9 mouse cellular contexts compared by ENCODE assay signal in genomic region chr11:96319910-96320309, GRCm38 (mm10). TPM values are rescaled to one million over a fixed set of nuclear protein-coding genes. Genes with fewer than 3 reads are reported as not detected.
DNase-seq lines count a peak whose midpoint lies in the region; ATAC-seq and TF ChIP-seq lines count a peak whose summit lies in the region.
"Had no signal": no experiment of that assay in that cellular context is flagged by ENCODE, and none has a peak within 500 bp of the region (broad histone marks: within the 10 kb centered on the region; RNA-seq: fewer than 3 reads in every experiment).

No protein-coding gene starts in this region.

- peaks cover 17% of the 10 kb centered on the region for H3K27me3 ChIP-seq in heart, adult 2 months (ENCODE audit: control insufficient read depth, insufficient read depth, low read length)
- no peaks in the 10 kb centered on the region for H3K27me3 ChIP-seq in kidney, embryonic 16.5 days (ENCODE audit: insufficient read depth, low read length)

- no peaks in the 10 kb centered on the region for H3K79me2 ChIP-seq in heart, adult 2 months (replicated peaks; ENCODE audit: control insufficient read depth, insufficient read depth, low read length)

- no peak overlapping the region; the same call in 1 of the 2 replicates for H3K27ac ChIP-seq in heart, adult 2 months
- peak overlapping the region; percentile 99 for H3K27ac ChIP-seq in kidney, embryonic 16.5 days (ENCODE audit: low read length)

- no peak for TF ChIP-seq POLR2A in heart, adult 2 months (IDR thresholded peaks at IDR 0.05; ENCODE audit: insufficient read depth, low read depth, low read length)

- intact Hi-C loops in heart, adult 2 months (cut with DNase I) = no loop called here
- intact Hi-C loops in heart, postnatal 36 days (cut with DNase I) = no loop called here

- H3K4me1 ChIP-seq in heart, adult 2 months (ENCODE audit: control insufficient read depth, insufficient read depth, low read length) = no peaks in the 10 kb centered on the region
- peaks cover 75% of the 10 kb centered on the region for H3K4me1 ChIP-seq in kidney, embryonic 16.5 days (ENCODE audit: insufficient read depth, low read length)

- no peaks in the 10 kb centered on the region for H3K9me3 ChIP-seq in kidney, embryonic 16.5 days (ENCODE audit: low read length)

- H3K4me3 ChIP-seq in heart, adult 2 months = peak overlapping the region; percentile 51
- H3K4me3 ChIP-seq in kidney, embryonic 16.5 days (ENCODE audit: low read length) = peak overlapping the region; percentile 71
- H3K4me3 ChIP-seq: erythroblast, embryonic 14.5 days had no signal

- peak; percentile 20 to 31 for DNase-seq in heart, adult 2 months
- no peak for DNase-seq in heart, postnatal 36 days
- DNase-seq in yolk sac, embryonic 10.5 days (ENCODE audit: low spot score) = no peak
- DNase-seq in gastrocnemius, postnatal 10 days = no peak
- no peak for DNase-seq in cerebellum, postnatal 10 days

- TF ChIP-seq CTCF in heart, adult 2 months (IDR thresholded peaks at IDR 0.05) = no peak

- peak overlapping the region; percentile 90 for H3K4me2 ChIP-seq in kidney, embryonic 16.5 days (replicated peaks; ENCODE audit: low read depth, low read length)

- ATAC-seq in common myeloid progenitor, adult 5-6 weeks (replicated peaks; ENCODE audit: low read depth, poor library complexity, severe bottlenecking) = peak; percentile 26
- peak; percentile 5; the same call in 1 of the 2 replicates for ATAC-seq in kidney, embryonic 16.5 days (ENCODE audit: low FRiP score, low TSS enrichment)
- ATAC-seq in megakaryocyte progenitor cell, adult 5-6 weeks (replicated peaks; ENCODE audit: poor library complexity) = peak; percentile 62

- 5% methylated on average over 29 of the region's 29 CpGs for WGBS in heart, adult 2 months
- 1% methylated on average over 29 of the region's 29 CpGs for WGBS in kidney, embryonic 16.5 days

- H3K9ac ChIP-seq in heart, adult 2 months (ENCODE audit: low read depth, low read length) = peak overlapping the region; percentile 52
- H3K9ac ChIP-seq in kidney, embryonic 16.5 days (replicated peaks; ENCODE audit: low read length) = peak overlapping the region; percentile 90

- no peaks in the 10 kb centered on the region for H3K36me3 ChIP-seq in heart, adult 2 months (ENCODE audit: control insufficient read depth, insufficient read depth, low read length)
- 0 out of 2 replicates have a peak, but pooled peaks cover 2% of the 10 kb centered on the region for H3K36me3 ChIP-seq in kidney, embryonic 16.5 days (ENCODE audit: insufficient read depth, low read length)

- no peak for TF ChIP-seq EP300 in heart, adult 2 months (IDR thresholded peaks at IDR 0.05; ENCODE audit: insufficient read depth, low read depth, low read length)

RNA-seq across cellular contexts. Expression of gene Hoxb4, which starts 1.8 kb away (rescaled TPM):
- under 1 TPM; 0.63 to 0.75 TPM for total RNA-seq in heart, adult 2 months (2021)
- 1.00 and 1.1 TPM in 2 replicates for polyA plus RNA-seq in heart, adult 2 months (2012; rRNA removed)
- under 1 TPM; 0.51 to 0.53 TPM for total RNA-seq in heart, postnatal 36 days (2021)
- total RNA-seq in common myeloid progenitor, adult 5-6 weeks (2017) = 1.1 and 2.8 TPM in 2 replicates
- polyA plus RNA-seq in kidney, embryonic 16.5 days (2015; fragmentation: Nextera tagmentation; extraction: Ambion mirVana) = 4.1 and 6.2 TPM in 2 replicates
- 1.7 and 2.7 TPM in 2 replicates for total RNA-seq in megakaryocyte progenitor cell, adult 5-6 weeks (2015)
- 1.5 and 2.2 TPM in 2 replicates for total RNA-seq in megakaryocyte progenitor cell, adult 5-6 weeks (2017)
- 1 to 10 TPM in 1 of 2 experiments, under 1 TPM in 1; 0.45 to 1.1 TPM for total RNA-seq in gastrocnemius, postnatal 10 days (2021)
- polyA plus RNA-seq: erythroblast, embryonic 14.5 days had no signal

RNA-seq across cellular contexts. Expression of gene Hoxb3, which starts 3.2 kb away (rescaled TPM):
- under 1 TPM; 0.23 to 0.30 TPM for total RNA-seq in heart, adult 2 months (2021)
- polyA plus RNA-seq in heart, adult 2 months (2012; rRNA removed) = 0.64 and 0.82 TPM in 2 replicates
- total RNA-seq in heart, postnatal 36 days (2021) = under 1 TPM; 0.42 to 0.68 TPM
- 0.55 and 0.78 TPM in 2 replicates for total RNA-seq in common myeloid progenitor, adult 5-6 weeks (2017)
- polyA plus RNA-seq in kidney, embryonic 16.5 days (2015; fragmentation: Nextera tagmentation; extraction: Ambion mirVana) = 3.7 and 4.3 TPM in 2 replicates
- total RNA-seq in megakaryocyte progenitor cell, adult 5-6 weeks (2015) = 1.2 and 1.6 TPM in 2 replicates
- 0.83 and 1.3 TPM in 2 replicates for total RNA-seq in megakaryocyte progenitor cell, adult 5-6 weeks (2017)
- total RNA-seq in gastrocnemius, postnatal 10 days (2021) = 1 to 10 TPM in 1 of 2 experiments, under 1 TPM in 1; 0.89 to 1.6 TPM
- polyA plus RNA-seq: erythroblast, embryonic 14.5 days had no signal

RNA-seq across cellular contexts. Expression of gene Hoxb5, which starts 16.8 kb away (rescaled TPM):
- total RNA-seq in heart, adult 2 months (2021) = under 1 TPM in 1 of 2 experiments, not detected in 1; 0.18 TPM
- polyA plus RNA-seq in heart, adult 2 months (2012; rRNA removed) = 0.20 and 0.23 TPM in 2 replicates
- under 1 TPM; 0.19 to 0.22 TPM for total RNA-seq in heart, postnatal 36 days (2021)
- not detected in 2 replicates for total RNA-seq in common myeloid progenitor, adult 5-6 weeks (2017)
- polyA plus RNA-seq in kidney, embryonic 16.5 days (2015; fragmentation: Nextera tagmentation; extraction: Ambion mirVana) = 19.2 and 24.3 TPM in 2 replicates
- total RNA-seq in megakaryocyte progenitor cell, adult 5-6 weeks (2015) = 0.07 and 0.44 TPM in 2 replicates
- 0.14 TPM in 1 of 2 replicates, not detected in the other for total RNA-seq in megakaryocyte progenitor cell, adult 5-6 weeks (2017)
- total RNA-seq in gastrocnemius, postnatal 10 days (2021) = 1 to 10 TPM in 1 of 2 experiments, under 1 TPM in 1; 0.89 to 1.3 TPM
- polyA plus RNA-seq: erythroblast, embryonic 14.5 days had no signal

RNA-seq across cellular contexts. Expression of gene Hoxb6, which starts 27.6 kb away (rescaled TPM):
- total RNA-seq in heart, adult 2 months (2021) = not detected
- polyA plus RNA-seq in heart, adult 2 months (2012; rRNA removed) = not detected in 2 replicates
- total RNA-seq in heart, postnatal 36 days (2021) = not detected
- total RNA-seq in common myeloid progenitor, adult 5-6 weeks (2017) = not detected in 2 replicates
- polyA plus RNA-seq in kidney, embryonic 16.5 days (2015; fragmentation: Nextera tagmentation; extraction: Ambion mirVana) = 50.3 and 55.7 TPM in 2 replicates
- not detected in 2 replicates for total RNA-seq in megakaryocyte progenitor cell, adult 5-6 weeks (2015)
- total RNA-seq in megakaryocyte progenitor cell, adult 5-6 weeks (2017) = 0.30 TPM in 1 of 2 replicates, not detected in the other
- total RNA-seq in gastrocnemius, postnatal 10 days (2021) = 1 to 10 TPM in 1 of 2 experiments, under 1 TPM in 1; 0.56 to 2.0 TPM
- polyA plus RNA-seq: erythroblast, embryonic 14.5 days had no signal

RNA-seq across cellular contexts. Expression of gene Hoxb2, which starts 30.4 kb away (rescaled TPM):
- under 1 TPM; 0.23 to 0.68 TPM for total RNA-seq in heart, adult 2 months (2021)
- polyA plus RNA-seq in heart, adult 2 months (2012; rRNA removed) = 0.91 and 1.4 TPM in 2 replicates
- 1 to 10 TPM in 1 of 2 experiments, under 1 TPM in 1; 0.51 to 1.1 TPM for total RNA-seq in heart, postnatal 36 days (2021)
- total RNA-seq in common myeloid progenitor, adult 5-6 weeks (2017) = 0.73 TPM in 1 of 2 replicates, not detected in the other
- polyA plus RNA-seq in kidney, embryonic 16.5 days (2015; fragmentation: Nextera tagmentation; extraction: Ambion mirVana) = 34.4 and 36.1 TPM in 2 replicates
- total RNA-seq in megakaryocyte progenitor cell, adult 5-6 weeks (2015) = 0.07 and 0.49 TPM in 2 replicates
- total RNA-seq in megakaryocyte progenitor cell, adult 5-6 weeks (2017) = 0.12 and 0.14 TPM in 2 replicates
- 1 to 10 TPM in 1 of 2 experiments, under 1 TPM in 1; 0.66 to 1.3 TPM for total RNA-seq in gastrocnemius, postnatal 10 days (2021)
- polyA plus RNA-seq: erythroblast, embryonic 14.5 days had no signal

Comparison
In these comparisons a context has a peak if more than half of its experiments do, and no peak if none do; other contexts are left out.
1. DNase-seq: peak in heart, adult 2 months (2 of 2); none in heart, postnatal 36 days (0 of 2), yolk sac, embryonic 10.5 days (single experiment), gastrocnemius, postnatal 10 days (single experiment) and cerebellum, postnatal 10 days (0 of 2).
2. ATAC-seq: peak in every context shown above with its lines; median percentile 62 in megakaryocyte progenitor cell, adult 5-6 weeks; 26 in common myeloid progenitor, adult 5-6 weeks; 5 in kidney, embryonic 16.5 days.